Mouse (Mus musculus) kidney, adult 9 months (tissue): Measurements from ENCODE around the gene Pole2.

Source experiments
- DNase-seq: peaks from one replicate; pipeline ENCODE4 v3.0.0; 2022

The Pole2 gene

DNA sequence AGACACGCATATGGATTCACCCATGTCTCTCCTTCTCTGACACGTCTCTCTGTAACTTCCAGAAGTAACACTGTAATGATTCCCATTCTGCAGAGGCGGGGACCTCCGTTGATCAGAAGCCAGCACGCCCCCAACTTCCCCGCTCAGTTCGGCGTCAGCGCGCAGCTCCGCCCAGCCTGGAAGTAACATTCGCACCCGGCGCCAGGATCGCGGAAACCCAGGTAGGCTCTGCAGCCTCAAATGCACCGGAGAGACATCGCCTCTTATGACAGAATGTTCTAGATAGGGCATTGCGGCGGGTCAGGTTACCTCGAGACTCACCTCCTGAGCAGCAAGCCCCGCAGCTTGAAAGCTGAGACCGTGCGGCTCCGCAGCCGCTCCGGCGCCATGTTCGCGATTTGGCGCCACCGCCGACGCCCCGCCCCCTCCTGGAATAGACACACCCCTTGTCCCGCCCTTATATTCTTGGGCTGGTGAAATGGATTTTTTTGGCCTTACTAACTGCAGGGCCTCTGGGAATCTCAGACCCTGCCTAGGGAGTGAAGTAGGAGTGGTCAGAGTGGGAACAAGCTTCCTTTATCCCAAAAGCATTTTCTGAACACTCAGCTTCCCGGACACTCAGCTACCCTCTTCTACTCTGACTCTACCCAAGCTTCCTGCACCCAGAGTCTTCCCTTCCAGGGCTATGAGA, at the start of gene Pole2:
TSS of gene Pole2 (minus strand) at position 420 of the 691 bp plus-strand sequence.
- DNase-seq, result peak; percentile 87

GRCm38 (mm10) chr12:69268956-69269355, 41.0 kb upstream of the Pole2 start:
- no peak for DNase-seq

DNA sequence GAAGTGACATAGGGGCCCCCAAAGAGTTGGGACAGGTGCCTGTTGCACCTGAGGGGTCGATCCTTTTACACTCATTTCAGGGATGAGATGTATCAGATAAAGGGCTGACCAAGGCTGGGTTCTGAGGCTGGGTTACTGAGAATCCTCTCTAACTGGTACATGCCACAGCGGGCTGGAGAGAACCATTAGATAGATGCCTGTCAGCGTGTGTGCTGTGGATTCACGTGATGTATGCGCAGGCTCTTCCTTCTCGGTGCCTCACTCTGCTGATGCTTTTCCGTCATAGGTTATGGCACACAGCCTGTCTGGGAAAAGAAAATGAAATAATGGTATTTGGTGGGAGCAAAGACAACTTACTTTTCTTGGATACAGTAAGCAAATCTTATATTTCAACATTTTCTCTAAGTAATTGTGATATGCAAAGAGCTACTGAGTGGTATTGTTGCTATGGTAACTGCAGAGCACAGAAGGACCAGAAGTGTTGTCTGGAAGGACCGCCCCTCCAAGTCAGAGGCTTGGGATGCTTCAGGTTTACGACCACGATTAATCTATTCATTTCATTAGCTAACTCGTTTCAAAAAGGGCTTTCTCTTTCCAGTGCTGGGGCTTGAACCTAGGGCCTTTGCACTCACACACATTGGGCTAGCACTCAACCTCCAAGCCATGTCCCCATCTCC, 40.1 kb upstream of the Pole2 start:
- DNase-seq, result no peak

- no peak for DNase-seq
These were observed 37.0 kb upstream of the Pole2 start for GRCm38 (mm10) chr12:69265031-69265430.

- DNase-seq, result no peak
These were observed 34.3 kb upstream of the Pole2 start for GRCm38 (mm10) chr12:69262251-69262650.

GRCm38 (mm10) chr12:69257836-69258235, 29.8 kb upstream of the Pole2 start:
- no peak for DNase-seq

- no peak for DNase-seq
These were observed 25.8 kb upstream of the Pole2 start for GRCm38 (mm10) chr12:69253806-69254205.

DNA sequence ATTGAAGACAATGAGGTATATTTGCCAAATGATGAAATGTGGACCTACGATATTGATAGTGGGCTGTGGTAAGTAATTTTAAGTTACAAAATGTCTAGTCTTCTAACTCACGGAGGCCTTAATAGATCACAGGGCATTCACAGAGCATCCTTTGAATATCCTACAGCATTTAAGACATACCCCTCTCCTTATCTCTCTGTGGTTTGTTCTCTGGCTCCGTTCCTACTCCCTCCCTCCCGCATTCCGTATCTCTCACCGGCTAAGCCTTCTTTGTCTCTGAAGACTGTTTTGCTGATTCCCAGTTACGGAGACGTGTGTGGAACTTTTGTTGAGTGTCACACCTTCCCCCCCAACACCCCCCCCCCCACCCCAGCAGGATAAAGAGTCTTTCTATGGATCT, 22.8 kb upstream of the Pole2 start:
- no peak for DNase-seq

DNA sequence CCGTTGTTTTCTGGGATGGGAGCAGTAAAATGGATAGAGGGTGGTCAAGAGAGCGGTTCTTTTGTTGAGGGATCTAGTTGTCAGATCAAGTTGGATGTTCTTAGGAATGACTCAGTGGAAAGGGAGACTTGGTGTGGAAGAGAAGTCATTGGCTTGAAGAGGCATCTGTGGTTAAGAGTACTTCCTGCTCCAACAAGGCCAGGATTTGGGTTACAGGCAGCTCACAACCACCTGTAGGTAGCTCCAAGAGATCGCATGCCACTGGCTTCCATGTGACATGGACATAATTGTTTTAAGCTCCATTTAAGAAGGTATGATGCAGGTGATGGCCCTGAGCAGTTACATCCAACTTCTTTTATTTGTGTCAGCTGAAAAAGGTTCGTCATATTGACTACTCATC, 21.8 kb upstream of the Pole2 start:
- DNase-seq, result no peak

GRCm38 (mm10) chr12:69241771-69242431, 13.9 kb upstream of the Pole2 start:
- DNase-seq, result peak; percentile 62

GRCm38 (mm10) chr12:69241405-69241770, 13.4 kb upstream of the Pole2 start:
- no peak for DNase-seq

DNA sequence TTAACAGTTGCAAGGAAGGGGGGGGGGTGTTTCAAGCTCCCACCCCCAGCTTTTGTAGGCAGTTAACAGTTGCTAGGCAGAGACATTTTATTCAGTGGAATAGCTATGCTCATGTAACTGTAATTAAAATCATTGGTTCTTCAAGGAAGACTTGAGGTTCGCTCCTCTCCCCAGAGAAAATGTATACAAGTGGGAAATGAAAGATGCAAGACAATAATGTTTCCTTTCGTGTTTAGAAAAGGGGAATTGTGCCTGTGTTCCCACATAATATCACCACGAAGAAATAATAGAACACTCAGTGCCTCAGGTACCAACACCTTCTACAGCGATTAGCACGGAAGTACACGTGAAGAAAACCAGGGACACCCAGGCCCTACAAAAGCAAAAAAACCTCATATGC, 12.9 kb upstream of the Pole2 start, which contains the start of gene Klhdc1:
TSS of gene Klhdc1 (plus strand) at position 301 of the 400 bp plus-strand sequence.
- DNase-seq, result no peak

DNA sequence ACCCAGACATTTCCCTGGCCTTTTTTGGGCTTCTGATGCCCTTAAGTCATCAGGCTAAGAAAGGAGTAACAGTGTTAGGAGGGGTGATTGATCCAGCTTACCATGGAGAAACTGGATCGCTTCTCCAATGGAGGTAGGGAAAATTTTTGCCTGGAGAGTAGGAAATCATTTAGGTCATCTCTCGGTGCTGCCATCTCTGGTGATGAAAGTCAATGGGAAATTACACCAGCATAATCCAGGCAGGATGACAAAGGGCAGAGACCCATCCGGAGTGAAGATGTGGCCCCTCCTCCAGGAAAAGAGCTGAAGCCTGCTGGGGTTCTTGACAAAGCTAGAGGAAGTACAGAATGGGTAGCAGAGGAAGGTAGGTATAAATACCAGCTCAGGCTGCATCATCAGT, 10.3 kb upstream of the Pole2 start:
- peak; percentile 11 for DNase-seq

GRCm38 (mm10) chr12:69235782-69236181, 7.8 kb upstream of the Pole2 start:
- no peak for DNase-seq

- no peak for DNase-seq
These were observed 1.3 kb upstream of the Pole2 start for GRCm38 (mm10) chr12:69229251-69229650.

DNA sequence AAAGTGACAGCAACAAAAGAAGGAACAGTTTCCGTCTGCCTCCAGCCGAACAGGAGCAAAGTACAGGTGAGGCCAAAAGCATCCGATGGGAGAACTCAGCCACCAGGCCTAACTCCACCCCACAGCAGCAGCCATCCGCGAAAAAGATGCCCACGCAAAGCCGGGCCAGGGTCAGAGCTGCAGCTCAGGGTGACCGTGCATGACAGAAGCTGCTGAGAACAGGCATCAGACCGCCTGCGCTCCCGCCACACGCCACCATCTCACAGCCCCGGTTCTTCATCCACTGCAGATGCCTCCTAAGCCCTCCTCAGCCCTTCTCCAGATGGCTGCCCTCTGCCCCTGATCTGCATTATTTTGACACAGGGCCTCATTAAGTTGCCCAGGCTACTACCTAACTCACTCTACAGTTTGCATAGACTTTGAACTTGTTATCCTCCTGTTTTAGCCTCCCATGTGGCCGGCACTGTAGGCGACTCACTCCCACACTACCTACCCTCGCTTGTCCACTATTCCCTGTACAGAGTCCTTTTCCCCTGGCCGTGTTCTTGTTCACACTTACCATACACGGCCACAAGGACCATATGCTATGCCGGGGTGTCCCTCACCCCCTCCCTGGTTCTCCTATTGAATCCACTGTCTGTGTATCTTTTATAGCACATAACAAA, 7.2 kb downstream of the Pole2 start:
- DNase-seq, result no peak

DNA sequence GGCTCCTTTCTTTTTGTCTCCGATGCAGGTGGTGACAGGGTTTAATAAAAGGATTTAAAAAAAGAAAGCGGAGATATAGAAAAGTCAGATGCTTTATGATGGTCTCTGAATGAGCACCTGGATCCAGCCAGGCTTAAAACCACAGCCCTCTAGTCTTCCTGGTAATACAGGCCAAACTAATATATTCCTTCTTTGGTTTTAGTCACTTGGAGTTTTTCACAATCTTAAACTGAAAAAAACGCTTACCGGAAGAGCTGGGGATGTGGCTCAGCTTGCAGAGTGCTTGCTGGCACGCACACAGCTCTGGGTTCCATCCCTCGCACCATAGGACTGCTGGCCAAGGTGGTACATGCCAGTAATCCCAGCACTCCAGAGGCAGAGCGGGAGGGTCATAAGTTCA, 11.4 kb downstream of the Pole2 start:
- DNase-seq, result no peak

DNA sequence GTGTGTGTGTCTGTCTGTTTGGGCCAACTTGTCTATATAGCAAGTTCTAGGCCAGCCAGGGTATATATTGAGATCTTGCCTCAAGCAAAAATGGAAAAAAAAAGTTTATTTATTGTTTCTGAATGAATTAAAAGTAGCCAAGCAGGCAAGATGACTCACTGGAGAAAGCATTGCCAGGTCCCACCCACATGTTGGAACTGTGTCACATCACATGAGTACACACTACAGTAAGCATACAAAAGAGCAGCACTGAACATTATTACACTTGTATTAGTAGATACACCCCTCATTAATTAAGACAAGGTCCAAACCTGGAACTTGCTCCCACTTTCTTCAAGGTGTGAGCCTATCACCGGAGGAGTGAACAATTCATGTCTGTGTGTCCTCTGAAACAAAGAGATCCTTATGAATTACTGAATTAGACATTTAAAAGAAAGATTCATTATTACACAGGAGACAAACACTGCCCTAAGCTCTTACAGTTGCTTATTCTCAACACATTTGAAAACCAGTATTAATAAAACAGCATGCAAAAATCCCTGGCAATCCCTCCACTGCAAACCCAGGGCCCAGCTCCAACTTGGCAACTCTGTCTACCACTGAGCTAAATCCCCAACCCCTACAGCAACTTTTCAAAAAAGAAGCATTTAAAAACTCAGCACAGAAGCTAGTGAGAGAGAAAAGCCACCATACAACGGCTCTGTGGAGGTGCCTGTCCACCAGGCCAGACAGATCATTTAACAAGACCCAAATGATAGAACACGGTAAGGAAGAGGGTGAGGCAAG, 12.8 kb downstream of the Pole2 start:
- DNase-seq, result no peak

DNA sequence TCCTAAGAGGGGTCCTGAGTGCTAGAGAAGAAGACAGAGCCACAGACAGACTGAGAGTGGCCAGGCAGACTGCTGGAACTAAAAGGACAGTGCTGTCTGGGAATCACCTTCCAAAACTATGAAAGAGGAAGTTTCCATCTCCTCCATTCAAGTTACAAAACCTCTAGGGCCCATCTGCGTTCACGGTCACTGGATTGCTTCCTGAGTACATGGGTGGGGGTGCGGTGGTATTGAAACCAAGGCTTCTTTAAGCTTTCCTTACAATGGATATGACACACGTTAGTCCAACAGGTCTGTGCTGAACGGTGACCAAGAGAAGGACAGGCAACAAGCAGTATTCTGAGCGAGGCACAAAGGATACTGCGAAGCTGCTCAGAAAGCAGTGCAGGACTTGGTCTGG, 13.6 kb downstream of the Pole2 start:
- no peak for DNase-seq

DNA sequence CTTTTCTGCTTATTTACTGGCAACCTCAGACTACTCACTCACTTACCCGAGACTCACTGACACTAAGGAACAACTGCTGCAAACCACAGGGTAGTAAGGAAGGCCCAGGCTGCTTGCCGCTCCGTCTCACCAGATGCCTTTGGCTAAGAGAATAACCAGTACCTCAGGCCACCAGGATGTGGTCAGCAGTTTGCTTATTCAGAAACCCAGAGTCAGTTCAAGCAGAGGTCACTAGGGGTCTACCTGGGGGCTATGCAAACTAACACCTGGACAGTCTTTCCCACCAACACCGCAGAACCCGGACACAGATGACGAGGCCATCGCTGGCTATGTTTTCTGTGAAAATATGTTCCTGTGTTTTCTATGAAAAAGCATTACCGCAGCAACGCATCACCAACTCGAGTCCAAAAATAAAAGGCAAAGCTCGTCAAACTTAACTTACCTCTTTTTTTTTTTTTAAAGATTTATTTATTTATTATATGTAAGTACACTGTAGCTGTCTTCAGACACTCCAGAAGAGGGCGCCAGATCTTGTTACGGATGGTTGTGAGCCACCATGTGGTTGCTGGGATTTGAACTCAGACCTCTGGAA, 14.7 kb downstream of the Pole2 start:
- DNase-seq, result no peak

- no peak for DNase-seq
These were observed 16.9 kb downstream of the Pole2 start for GRCm38 (mm10) chr12:69211057-69211456.
